Mouse (Mus musculus) kidney, embryonic 15.5 days (tissue): ENCODE results near the gene Atf2. TPM values are rescaled to one million over a fixed set of nuclear protein-coding genes. Genes with fewer than 3 reads are reported as not detected.
"Not testable (repeated sequence)": the region's sequence is repeated elsewhere in the genome, so short reads cannot be mapped to it uniquely, and the experiment has no call there.

Experiments
- ATAC-seq: fragments of 200-750 bp; cut with Nextera tagmentation; replicated peaks from 2 replicates; pipeline ENCODE4 v1.8.0; 2017; ENCODE audit warnings: moderate TSS enrichment; ENCODE audit not compliant: low FRiP score
- H3K27ac ChIP-seq: fragments of 300-500 bp; sonication (generic); 2 replicates; pipeline ENCODE4 v1.5.1; 2015; ENCODE audit warnings: mild to moderate bottlenecking, inconsistent platforms
- H3K27me3 ChIP-seq: fragments of 300-500 bp; sonication (generic); 2 replicates; pipeline ENCODE4 v1.6.1; 2015; ENCODE audit warnings: inconsistent platforms
- H3K36me3 ChIP-seq: fragments of 300-500 bp; sonication (generic); 2 replicates; pipeline ENCODE4 v1.6.1; 2015; ENCODE audit warnings: inconsistent platforms
- H3K4me1 ChIP-seq: fragments of 300-500 bp; sonication (generic); 2 replicates; pipeline ENCODE4 v1.6.1; 2015; ENCODE audit warnings: inconsistent platforms
- H3K4me2 ChIP-seq: fragments of 300-500 bp; sonication (generic); 2 replicates; pipeline ENCODE4 v1.6.1; 2015; ENCODE audit warnings: moderate library complexity, mild to moderate bottlenecking, inconsistent platforms
- H3K4me3 ChIP-seq: fragments of 300-500 bp; sonication (generic); replicated peaks from 2 replicates; pipeline ENCODE4 v1.5.1; 2015; ENCODE audit warnings: mild to moderate bottlenecking, inconsistent platforms
- H3K9ac ChIP-seq: fragments of 300-500 bp; sonication (generic); 2 replicates; pipeline ENCODE4 v1.6.1; 2015; ENCODE audit warnings: mild to moderate bottlenecking, inconsistent platforms
- H3K9me3 ChIP-seq: fragments of 300-500 bp; sonication (generic); replicated peaks from 2 replicates; pipeline ENCODE4 v1.6.1; 2016; ENCODE audit warnings: inconsistent platforms
- WGBS: fragments of 180-500 bp; shearing (Covaris S2); methylation state at CpG from one replicate; pipeline ENCODE4 v1.1.7; 2015; ENCODE audit warnings: mixed read lengths; 5-methylcytosine and 5-hydroxymethylcytosine counted together
- polyA plus RNA-seq: library from polyadenylated mRNA; unstranded; fragments of >200 nt; fragmentation: Nextera tagmentation; extraction: Ambion mirVana; gene quantifications from 2 replicates; pipeline ENCODE4 v1.2.1, GENCODE M21; 2015

Atf2 gene
- polyA plus RNA-seq, 1 experiment from 2014 or later = 72.9 TPM

DNA sequence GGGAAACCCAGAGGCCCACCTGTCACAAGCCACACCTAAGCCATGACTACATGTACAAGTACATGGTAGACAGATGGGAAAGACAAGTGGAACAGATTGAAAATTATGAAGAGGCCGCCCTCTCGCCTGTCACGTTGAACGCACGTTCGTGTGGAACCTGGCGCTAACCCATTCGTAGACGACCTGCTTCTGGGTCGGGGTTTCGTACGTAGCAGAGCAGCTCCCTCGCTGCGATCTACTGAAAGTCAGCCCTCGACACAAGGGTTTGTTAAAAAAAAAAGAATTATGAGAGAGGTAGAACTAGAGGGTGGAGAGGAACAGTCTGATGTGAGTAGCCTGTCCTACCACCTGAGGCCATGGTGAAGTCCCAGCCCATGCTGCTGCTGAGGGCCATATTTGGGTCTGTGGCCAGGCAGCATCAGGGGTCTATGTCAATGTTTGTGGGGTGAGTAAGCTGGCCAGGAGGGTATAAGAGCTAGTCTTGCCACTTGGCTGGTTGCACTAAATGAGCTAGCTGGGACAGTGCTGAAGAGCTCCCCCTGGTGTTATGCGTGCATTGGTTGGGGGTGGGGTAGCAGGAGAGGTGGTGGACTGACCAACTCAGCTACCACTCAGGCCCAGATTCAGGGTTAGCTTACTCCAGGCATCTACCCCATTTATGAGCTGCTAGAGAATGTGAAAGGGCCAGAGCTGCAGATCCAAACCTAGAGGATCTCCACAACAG is 24.5 kb downstream of the Atf2 start:
- Histone ChIP-seq H3K27me3 (no peaks in the 10 kb centered on the region), H3K9ac (no peak overlapping the region), H3K4me3 (no peak overlapping the region), H3K4me1 (no peaks in the 10 kb centered on the region), H3K27ac (no peak overlapping the region), H3K4me2 (no peak overlapping the region), H3K9me3 (no peaks in the 10 kb centered on the region), H3K36me3 (peaks cover 28% of the 10 kb centered on the region)
- no peak for ATAC-seq
- WGBS = 79% methylated on average over 16 of the region's 16 CpGs

- Histone ChIP-seq H3K36me3 (peaks cover 16% of the 10 kb centered on the region; the same call in 1 of the 2 replicates), H3K4me2 (no peak overlapping the region), H3K4me3 (no peak overlapping the region), H3K27ac (no peak overlapping the region), H3K27me3 (no peaks in the 10 kb centered on the region), H3K4me1 (no peaks in the 10 kb centered on the region), H3K9me3 (no peaks in the 10 kb centered on the region), H3K9ac (no peak overlapping the region)
- ATAC-seq = no peak
- 66% methylated on average over 4 of the region's 4 CpGs for WGBS
Measured at GRCm38 (mm10) chr2:73860046-73860624, 32.3 kb downstream of the Atf2 start.

DNA sequence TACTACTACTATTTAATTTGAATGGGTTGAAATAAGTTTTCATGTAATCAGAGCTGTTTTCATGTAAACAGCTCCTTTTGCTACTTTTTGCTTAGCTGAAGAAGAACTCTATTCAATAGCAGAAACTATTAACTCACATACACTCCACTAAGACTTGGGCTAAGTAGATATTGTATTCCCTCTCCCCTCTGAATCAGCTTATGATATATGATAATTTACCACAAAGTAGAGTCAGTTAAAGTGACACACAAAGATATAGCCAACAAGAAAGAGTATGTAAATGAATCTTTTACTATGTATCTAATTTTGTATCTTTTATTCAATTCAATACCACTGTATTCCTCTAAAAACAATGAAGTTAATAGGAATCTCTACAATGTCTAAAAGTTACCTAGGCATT is 35.1 kb downstream of the Atf2 start:
- H3K27me3 ChIP-seq = no peaks in the 10 kb centered on the region
- H3K4me3 ChIP-seq = no peak overlapping the region
- no peaks in the 10 kb centered on the region for H3K4me1 ChIP-seq
- ATAC-seq = no peak
- H3K27ac ChIP-seq = no peak overlapping the region
- no peak overlapping the region for H3K4me2 ChIP-seq
- H3K9ac ChIP-seq = no peak overlapping the region
- peaks cover 12% of the 10 kb centered on the region; the same call in 1 of the 2 replicates for H3K36me3 ChIP-seq
- no peaks in the 10 kb centered on the region for H3K9me3 ChIP-seq

DNA sequence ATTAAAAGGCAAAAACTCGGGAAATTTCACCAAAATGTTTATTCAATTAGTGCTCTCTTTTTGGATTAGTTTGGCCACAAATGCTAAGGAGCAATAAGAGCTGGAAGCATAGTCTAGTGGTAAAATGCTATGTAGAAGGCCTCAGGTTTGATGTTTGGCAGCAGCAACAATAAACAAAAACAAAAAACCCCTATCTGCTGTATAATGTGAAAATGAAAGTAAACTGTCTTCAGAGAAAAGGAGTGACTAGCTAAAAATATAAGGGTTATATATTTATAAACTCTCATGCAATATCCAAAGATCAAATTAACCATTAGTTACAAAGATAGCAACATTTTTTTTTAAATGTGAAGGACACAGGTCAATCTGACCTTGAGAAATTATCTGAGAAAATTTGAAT is 36.2 kb downstream of the Atf2 start:
- 0 out of 2 replicates have a peak, but pooled peaks cover 8% of the 10 kb centered on the region for H3K36me3 ChIP-seq
- H3K9ac ChIP-seq = no peak overlapping the region
- ATAC-seq = no peak
- WGBS = 83% methylated on average over 1 of the region's 1 CpGs
- no peak overlapping the region for H3K4me2 ChIP-seq
- H3K9me3 ChIP-seq = no peaks in the 10 kb centered on the region
- no peak overlapping the region for H3K4me3 ChIP-seq
- no peak overlapping the region for H3K27ac ChIP-seq
- H3K27me3 ChIP-seq = no peaks in the 10 kb centered on the region
- H3K4me1 ChIP-seq = no peaks in the 10 kb centered on the region

DNA sequence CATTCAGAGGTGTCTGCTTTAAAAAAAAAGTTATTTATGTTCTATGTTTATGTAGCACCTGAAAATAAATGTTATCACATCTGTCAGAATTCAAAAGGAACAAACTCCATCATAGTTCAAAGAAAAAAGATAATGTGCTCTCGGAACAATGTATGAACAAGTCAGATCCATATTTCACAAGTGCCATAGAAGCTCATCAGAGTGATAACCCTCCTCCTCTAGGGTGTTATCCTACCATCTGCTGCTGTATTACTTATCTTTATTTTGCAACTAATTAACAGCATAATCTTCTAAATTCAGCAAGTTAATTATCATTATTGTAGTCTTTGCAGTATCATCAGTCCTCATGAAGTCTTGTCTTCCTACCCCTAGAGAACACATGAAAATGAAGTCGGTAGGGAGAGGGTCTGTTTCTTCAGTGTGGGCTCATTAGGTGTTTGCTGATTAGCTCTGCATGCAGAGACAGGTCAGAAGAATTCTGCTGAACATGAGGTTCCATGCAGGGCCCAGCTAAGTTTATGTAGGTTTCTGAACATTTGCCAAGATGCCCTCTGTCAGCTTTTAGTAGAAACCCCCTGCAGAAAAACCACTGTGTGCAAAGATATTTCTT is 57.9 kb downstream of the Atf2 start:
- H3K4me2 ChIP-seq = no peak overlapping the region
- H3K4me1 ChIP-seq = no peaks in the 10 kb centered on the region
- H3K9me3 ChIP-seq = no peaks in the 10 kb centered on the region
- H3K36me3 ChIP-seq = peaks cover 31% of the 10 kb centered on the region
- no peak overlapping the region for H3K9ac ChIP-seq
- ATAC-seq = no peak
- H3K27me3 ChIP-seq = no peaks in the 10 kb centered on the region
- H3K4me3 ChIP-seq = no peak overlapping the region
- 85% methylated on average over 2 of the region's 2 CpGs for WGBS
- no peak overlapping the region for H3K27ac ChIP-seq

DNA sequence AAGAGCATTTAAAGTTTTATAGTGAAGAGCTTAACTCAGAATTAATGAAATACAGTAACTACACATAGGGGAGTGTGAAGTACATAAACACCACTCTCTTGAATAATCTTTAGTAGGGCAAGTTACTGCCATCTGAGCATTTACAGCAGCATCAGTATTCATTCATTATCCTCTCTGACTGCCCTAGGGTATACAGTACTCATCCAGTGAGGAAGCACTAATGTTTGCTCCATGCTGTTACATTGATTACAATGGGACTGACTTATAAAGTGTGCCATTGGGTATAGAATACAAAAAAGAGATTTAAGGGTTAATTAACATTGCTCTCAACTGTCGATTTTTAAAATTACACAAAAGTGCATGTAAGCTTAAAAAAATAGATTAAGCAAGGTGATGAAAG is 59.2 kb downstream of the Atf2 start:
- Histone ChIP-seq H3K9me3 (no peaks in the 10 kb centered on the region), H3K4me2 (no peak overlapping the region), H3K36me3 (peaks cover 33% of the 10 kb centered on the region), H3K4me1 (no peaks in the 10 kb centered on the region), H3K27ac (no peak overlapping the region), H3K9ac (no peak overlapping the region), H3K27me3 (no peaks in the 10 kb centered on the region), H3K4me3 (no peak overlapping the region)
- WGBS = 64% methylated on average over 1 of the region's 1 CpGs
- no peak for ATAC-seq

GRCm38 (mm10) chr2:73818742-73819141 is 73.7 kb downstream of the Atf2 start:
- no peaks in the 10 kb centered on the region for H3K27me3 ChIP-seq
- H3K4me2 ChIP-seq = no peak overlapping the region
- no peak for ATAC-seq
- no peak overlapping the region for H3K4me3 ChIP-seq
- H3K36me3 ChIP-seq = peaks cover 51% of the 10 kb centered on the region
- no peak overlapping the region for H3K27ac ChIP-seq
- WGBS = 83% methylated on average over 4 of the region's 4 CpGs
- H3K9me3 ChIP-seq = no peaks in the 10 kb centered on the region
- no peak overlapping the region for H3K9ac ChIP-seq
- H3K4me1 ChIP-seq = no peaks in the 10 kb centered on the region

DNA sequence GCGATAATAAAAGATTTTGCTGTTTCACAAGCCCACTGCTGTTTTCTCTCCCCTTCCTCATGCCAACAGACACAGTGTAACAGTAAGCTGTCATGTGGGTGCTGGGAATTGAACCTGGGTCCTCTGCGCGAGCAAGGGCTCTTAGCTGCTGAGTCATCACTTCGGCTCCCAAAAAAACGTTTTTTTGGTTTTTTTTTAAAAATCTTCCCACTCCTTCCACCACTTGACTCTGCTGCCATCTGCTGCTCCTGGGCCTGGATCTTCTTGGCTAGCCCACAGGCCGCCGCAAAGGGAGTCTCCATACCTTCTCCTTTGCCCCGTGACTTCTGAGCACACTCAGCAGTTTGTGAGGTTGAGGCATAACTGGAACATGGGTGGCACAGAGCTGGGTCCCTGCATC is 84.8 kb downstream of the Atf2 start:
- Histone ChIP-seq H3K4me3 (no peak overlapping the region), H3K27ac (no peak overlapping the region), H3K27me3 (no peaks in the 10 kb centered on the region), H3K36me3 (no peaks in the 10 kb centered on the region), H3K9ac (no peak overlapping the region), H3K4me2 (no peak overlapping the region), H3K4me1 (no peaks in the 10 kb centered on the region), H3K9me3 (no peaks in the 10 kb centered on the region)
- ATAC-seq = no peak
- 84% methylated on average over 8 of the region's 8 CpGs for WGBS

DNA sequence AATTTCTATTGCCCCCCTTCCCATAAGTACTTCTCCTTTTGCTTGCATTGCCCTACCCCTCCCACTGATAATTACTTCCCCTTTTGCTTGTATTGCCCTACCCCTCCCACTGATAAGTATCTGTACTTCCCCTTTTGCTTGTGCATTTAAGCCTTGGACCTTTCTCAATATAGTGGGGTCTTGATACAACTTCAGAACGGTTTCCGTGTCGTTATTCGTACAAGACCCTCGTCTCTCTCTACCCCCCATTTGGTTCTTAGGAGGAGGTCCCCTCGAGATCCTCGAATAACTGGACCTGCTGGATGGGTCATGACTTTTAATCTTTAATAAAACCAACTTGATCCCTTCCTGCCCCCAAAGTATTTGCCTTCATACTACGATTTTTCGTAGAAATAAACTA is 92.3 kb downstream of the Atf2 start:
- H3K9ac ChIP-seq, H3K4me1 ChIP-seq, ATAC-seq, H3K4me3 ChIP-seq, H3K27me3 ChIP-seq, H3K4me2 ChIP-seq, H3K27ac ChIP-seq, H3K36me3 ChIP-seq, H3K9me3 ChIP-seq: not testable (repeated sequence)
- WGBS = 86% methylated on average over 9 of the region's 9 CpGs

DNA sequence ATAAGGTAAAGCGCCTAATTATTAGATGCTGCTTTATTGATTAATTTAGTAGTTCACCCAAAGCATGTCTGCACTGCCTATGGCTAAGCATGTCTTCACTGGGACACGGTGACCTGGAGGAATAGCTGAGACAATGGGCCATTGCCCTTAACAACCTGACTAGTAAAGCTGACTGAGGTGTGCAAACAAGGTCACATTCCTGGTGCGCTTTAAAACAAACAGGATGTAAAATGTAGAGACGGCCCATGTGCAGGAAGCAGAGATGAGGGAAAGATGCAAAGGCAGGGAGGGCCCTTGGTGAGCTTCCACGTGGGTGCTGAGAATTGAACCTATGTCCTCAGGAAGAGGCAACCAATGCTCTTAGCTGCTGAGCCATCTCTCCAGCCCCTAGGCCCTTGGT is 93.7 kb downstream of the Atf2 start:
- ATAC-seq = no peak
- Histone ChIP-seq H3K27me3 (no peaks in the 10 kb centered on the region; the same call in 1 of the 2 replicates), H3K4me3 (no peak overlapping the region), H3K9me3 (no peaks in the 10 kb centered on the region), H3K9ac (no peak overlapping the region), H3K4me1 (no peaks in the 10 kb centered on the region), H3K4me2 (no peak overlapping the region), H3K27ac (no peak overlapping the region), H3K36me3 (no peaks in the 10 kb centered on the region)
- WGBS = 48% methylated on average over 5 of the region's 5 CpGs

GRCm38 (mm10) chr2:73798136-73798535 is 94.3 kb downstream of the Atf2 start:
- Histone ChIP-seq H3K4me3 (no peak overlapping the region), H3K36me3 (no peaks in the 10 kb centered on the region), H3K4me2 (no peak overlapping the region), H3K27ac (no peak overlapping the region), H3K27me3 (no peaks in the 10 kb centered on the region; the same call in 1 of the 2 replicates), H3K4me1 (no peaks in the 10 kb centered on the region), H3K9me3 (no peaks in the 10 kb centered on the region), H3K9ac (no peak overlapping the region)
- 36% methylated on average over 4 of the region's 4 CpGs for WGBS
- no peak for ATAC-seq

DNA sequence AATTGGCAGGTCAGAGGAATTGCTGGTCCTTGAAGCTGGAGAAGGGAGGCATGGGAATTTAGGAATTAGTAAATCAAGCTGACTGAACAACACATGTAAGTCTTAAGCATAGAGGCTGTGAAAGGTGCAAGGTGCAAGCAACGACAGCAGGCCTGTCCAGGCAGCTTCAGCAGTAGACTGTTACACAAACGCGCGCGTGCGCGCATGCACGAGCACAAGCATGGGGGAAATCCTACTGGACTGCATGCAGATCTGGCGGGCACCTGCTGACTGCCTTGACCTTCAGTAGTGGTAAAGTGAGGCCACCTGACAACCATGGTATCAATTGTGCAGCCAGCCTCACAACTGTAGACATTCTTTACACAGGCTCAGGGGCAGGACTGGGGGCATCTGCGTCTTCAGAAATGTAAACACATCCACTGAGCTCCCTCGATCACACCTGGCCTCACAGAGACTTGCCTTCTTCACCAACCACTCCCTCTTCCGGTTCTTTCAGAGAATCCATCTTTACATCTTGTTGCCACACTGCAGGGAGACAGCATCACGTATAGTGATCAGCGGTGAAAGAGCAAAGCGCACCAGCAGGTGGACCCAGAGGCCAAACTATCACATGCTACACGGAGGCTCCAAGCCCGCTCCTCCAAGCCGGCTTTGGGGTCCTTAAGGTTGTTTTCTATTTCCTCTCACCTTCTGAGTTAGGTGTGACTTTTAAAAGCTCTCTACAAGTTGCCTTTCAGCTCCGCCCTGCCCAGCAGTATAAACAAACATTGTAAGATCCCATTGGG is 100.4 kb downstream of the Atf2 start:
- no peaks in the 10 kb centered on the region for H3K36me3 ChIP-seq
- H3K27me3 ChIP-seq = peaks cover 11% of the 10 kb centered on the region; the same call in 1 of the 2 replicates
- ATAC-seq = no peak; the same call in 1 of the 2 replicates
- 50% methylated on average over 19 of the region's 19 CpGs for WGBS
- H3K4me1 ChIP-seq = peaks cover 9% of the 10 kb centered on the region
- H3K9ac ChIP-seq = no peak overlapping the region
- no peak overlapping the region; the same call in 1 of the 2 replicates for H3K4me3 ChIP-seq
- no peaks in the 10 kb centered on the region for H3K9me3 ChIP-seq
- peak overlapping the region; percentile 19; the same call in 1 of the 2 replicates for H3K4me2 ChIP-seq
- no peak overlapping the region for H3K27ac ChIP-seq
